8 mouse cellular contexts compared by ENCODE assay signal in genomic region chr1:156559641-156560020, GRCm38 (mm10). TPM values are rescaled to one million over a fixed set of nuclear protein-coding genes. Genes with fewer than 3 reads are reported as not detected.
DNase-seq lines count a peak whose midpoint lies in the region; ATAC-seq and TF ChIP-seq lines count a peak whose summit lies in the region.

No protein-coding gene starts in this region.

- peak overlapping the region; percentile 69 for H3K4me2 ChIP-seq in forebrain, embryonic 12.5 days
- peak overlapping the region; percentile 80 for H3K4me2 ChIP-seq in liver, embryonic 13.5 days

- H3K4me3 ChIP-seq in layer of hippocampus, adult 2 months, result peak overlapping the region; percentile 63
- H3K4me3 ChIP-seq in bone marrow, adult 2 months (replicated peaks; ENCODE audit: control insufficient read depth, low read depth, low read length), result peak overlapping the region; percentile 91
- H3K4me3 ChIP-seq in forebrain, embryonic 12.5 days (replicated peaks), result peak overlapping the region; percentile 95
- peak overlapping the region; percentile 99 for H3K4me3 ChIP-seq in liver, embryonic 13.5 days (replicated peaks)

- no peaks in the 10 kb centered on the region for H3K36me3 ChIP-seq in forebrain, embryonic 12.5 days (replicated peaks)
- no peaks in the 10 kb centered on the region for H3K36me3 ChIP-seq in liver, embryonic 13.5 days

- no peaks in the 10 kb centered on the region for H3K9me3 ChIP-seq in forebrain, embryonic 12.5 days
- no peaks in the 10 kb centered on the region for H3K9me3 ChIP-seq in liver, embryonic 13.5 days (replicated peaks)

- no peak for ATAC-seq in forebrain, embryonic 12.5 days (ENCODE audit: low FRiP score)
- no peak for ATAC-seq in liver, embryonic 13.5 days (ENCODE audit: low read depth)

- H3K27ac ChIP-seq in layer of hippocampus, adult 2 months, result peak overlapping the region; percentile 100
- H3K27ac ChIP-seq in bone marrow, adult 2 months (ENCODE audit: control insufficient read depth, insufficient read depth, low read depth, low read length, poor library complexity), result no peak overlapping the region
- H3K27ac ChIP-seq in forebrain, embryonic 12.5 days, result peak overlapping the region; percentile 93; the same call in 1 of the 2 replicates
- peak overlapping the region; percentile 76; the same call in 1 of the 2 replicates for H3K27ac ChIP-seq in liver, embryonic 13.5 days

- WGBS in bone marrow, adult 2 months, result 17% methylated on average over 8 of the region's 8 CpGs
- WGBS in forebrain, embryonic 12.5 days, result 20% methylated on average over 8 of the region's 8 CpGs
- 15% methylated on average over 8 of the region's 8 CpGs for WGBS in liver, embryonic 13.5 days (ENCODE audit: insufficient replicate concordance)

- peaks cover 3% of the 10 kb centered on the region; the same call in 1 of the 2 replicates for H3K27me3 ChIP-seq in forebrain, embryonic 12.5 days
- H3K27me3 ChIP-seq in liver, embryonic 13.5 days, result no peaks in the 10 kb centered on the region

- no peaks in the 10 kb centered on the region; the same call in 1 of the 2 replicates for H3K4me1 ChIP-seq in bone marrow, adult 2 months (ENCODE audit: control insufficient read depth, insufficient read depth, low read length)
- H3K4me1 ChIP-seq in forebrain, embryonic 12.5 days, result peaks cover 8% of the 10 kb centered on the region
- H3K4me1 ChIP-seq in liver, embryonic 13.5 days (replicated peaks), result peaks cover 29% of the 10 kb centered on the region

- H3K9ac ChIP-seq in forebrain, embryonic 12.5 days, result peak overlapping the region; percentile 97
- peak overlapping the region; percentile 98 for H3K9ac ChIP-seq in liver, embryonic 13.5 days

- DNase-seq in layer of hippocampus, adult 2 months (ENCODE audit: low spot score in 2 of 2), result peak; percentile 12 to 16
- DNase-seq in layer of hippocampus, adult 11-12 months (ENCODE audit: low spot score), result no peak
- no peak for DNase-seq in liver, embryonic 13.5 days
- no peak for DNase-seq in ovary, adult 18-20 months (ENCODE audit: low spot score)
- DNase-seq in urinary bladder, postnatal 10 days (ENCODE audit: low spot score), result no peak
- no peak for DNase-seq in MN1 (ENCODE audit: low spot score)

- TF ChIP-seq POLR2A in bone marrow, adult 2 months (IDR thresholded peaks at IDR 0.05; ENCODE audit: borderline replicate concordance, control insufficient read depth, low read depth, low read length), result no peak

- TF ChIP-seq CTCF in layer of hippocampus, adult 2 months (conservative IDR thresholded peaks at IDR 0.05), result no peak
- no peak for TF ChIP-seq CTCF in bone marrow, adult 2 months (IDR thresholded peaks at IDR 0.05; ENCODE audit: control insufficient read depth, insufficient read depth, low read length)

RNA-seq across cellular contexts. Expression of gene Abl2, which starts 1.0 kb away (rescaled TPM):
- total RNA-seq in layer of hippocampus, adult 2 months (2021), result 10 to 100 TPM; 87.4 to 88.2 TPM
- 2.5 and 8.7 TPM in 2 replicates for polyA plus RNA-seq in bone marrow, adult 2 months (2011; ENCODE audit: insufficient read depth, insufficient read length, low replicate concordance, missing spikeins)
- 6.6 and 7.2 TPM in 2 replicates for polyA plus RNA-seq in forebrain, embryonic 12.5 days (2016; fragmentation: Nextera tagmentation; extraction: Ambion mirVana)
- polyA plus RNA-seq in liver, embryonic 13.5 days (2015; fragmentation: Nextera tagmentation; extraction: Ambion mirVana), result 1.3 and 1.5 TPM in 2 replicates

RNA-seq across cellular contexts. Expression of gene Gm10031, which starts 35.8 kb away (rescaled TPM):
- total RNA-seq in layer of hippocampus, adult 2 months (2021), result 10 to 100 TPM; 40.4 to 44.5 TPM
- polyA plus RNA-seq in bone marrow, adult 2 months (2011; ENCODE audit: insufficient read depth, insufficient read length, low replicate concordance, missing spikeins), result 1.2 and 2.5 TPM in 2 replicates
- polyA plus RNA-seq in forebrain, embryonic 12.5 days (2016; fragmentation: Nextera tagmentation; extraction: Ambion mirVana), result 0.40 and 0.97 TPM in 2 replicates
- polyA plus RNA-seq in liver, embryonic 13.5 days (2015; fragmentation: Nextera tagmentation; extraction: Ambion mirVana), result 0.30 and 0.51 TPM in 2 replicates

Comparison
In these comparisons a context has a peak if more than half of its experiments do, and no peak if none do; other contexts are left out.
1. DNase-seq: peak in layer of hippocampus, adult 2 months (2 of 2); none in layer of hippocampus, adult 11-12 months (single experiment), liver, embryonic 13.5 days (single experiment), ovary, adult 18-20 months (single experiment), urinary bladder, postnatal 10 days (single experiment) and MN1 (single experiment).
2. Peak in every context shown above with its lines, with median percentiles within 50 percentile points of each other: H3K4me3 ChIP-seq.